1 mouse cellular context compared by ENCODE assay signal in the genomic region with DNA sequence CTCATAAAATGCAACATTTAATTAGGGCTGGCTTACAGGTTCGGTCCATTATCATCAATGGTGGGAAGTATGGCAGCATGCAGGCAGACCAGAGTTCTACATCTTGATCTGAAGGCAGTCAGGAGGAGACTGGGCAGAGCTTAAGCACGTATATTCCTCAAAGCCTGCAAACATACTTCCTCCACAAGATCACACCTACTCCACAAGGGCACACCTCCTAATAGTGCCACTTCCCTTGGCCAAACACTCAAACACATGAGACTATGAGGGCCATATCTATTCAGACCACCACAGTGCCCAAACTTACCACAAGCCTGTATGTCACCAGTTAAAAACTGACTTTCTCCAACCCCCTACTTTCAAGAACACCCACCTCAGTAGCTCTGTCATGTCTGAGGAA.
TF ChIP-seq lines count a peak whose summit lies in the region.

No protein-coding gene starts in this region.

TF ChIP-seq in MEL, 35 proteins besides CTCF, POLR2A, EP300 and RAD21:
- TF ChIP-seq MAX (IDR thresholded peaks at IDR 0.05; ENCODE audit: low read length) (no peak), ZKSCAN1 (IDR thresholded peaks at IDR 0.05; ENCODE audit: low read depth, low read length) (no peak), TAL1 (IDR thresholded peaks at IDR 0.05; ENCODE audit: low read length) (no peak), ZNF384 (IDR thresholded peaks at IDR 0.05; ENCODE audit: low read depth, low read length) (no peak), ELF1 (IDR thresholded peaks at IDR 0.05; ENCODE audit: low read depth, low read length) (no peak)
TF ChIP-seq in MEL: peak in this region for 0.
